Mouse (Mus musculus) midbrain, embryonic 11.5 days (tissue): ENCODE measurements around the gene Tmem102. TPM values are rescaled to one million over a fixed set of nuclear protein-coding genes. Genes with fewer than 3 reads are reported as not detected.

Source experiments
- ATAC-seq: fragments of 200-750 bp; cut with Nextera tagmentation; 2 replicates; pipeline ENCODE4 v1.8.0; 2017; ENCODE audit warnings: moderate TSS enrichment, moderate library complexity; ENCODE audit not compliant: low FRiP score
- DNase-seq: peaks from one replicate; pipeline ENCODE4 v3.0.0; 2015; ENCODE audit warnings: low spot score; ENCODE audit errors: missing footprints
- H3K27ac ChIP-seq: fragments of 300-500 bp; sonication (generic); 2 replicates; pipeline ENCODE4 v1.5.1; 2014; ENCODE audit warnings: low read depth, low read length
- H3K27me3 ChIP-seq: fragments of 300-500 bp; sonication (generic); 2 replicates; pipeline ENCODE4 v1.6.1; 2014; ENCODE audit warnings: mild to moderate bottlenecking, low read length, moderate library complexity, mixed read lengths; ENCODE audit not compliant: control insufficient read depth, insufficient read depth
- H3K36me3 ChIP-seq: fragments of 300-500 bp; sonication (generic); 2 replicates; pipeline ENCODE4 v1.6.1; 2014; ENCODE audit warnings: mild to moderate bottlenecking, low read length, moderate library complexity, mixed read lengths; ENCODE audit not compliant: control insufficient read depth, insufficient read depth
- H3K4me1 ChIP-seq: fragments of 300-500 bp; sonication (generic); 2 replicates; pipeline ENCODE4 v1.6.1; 2014; ENCODE audit warnings: low read length; ENCODE audit not compliant: control insufficient read depth, insufficient read depth
- H3K4me2 ChIP-seq: fragments of 300-500 bp; sonication (generic); 2 replicates; pipeline ENCODE4 v1.6.1; 2014; ENCODE audit warnings: mild to moderate bottlenecking, moderate library complexity
- H3K4me3 ChIP-seq: fragments of 300-500 bp; sonication (generic); 2 replicates; pipeline ENCODE4 v1.5.1; 2014; ENCODE audit warnings: low read depth, low read length
- H3K9ac ChIP-seq: fragments of 300-500 bp; sonication (generic); 2 replicates; pipeline ENCODE4 v1.6.1; 2014; ENCODE audit warnings: low read length
- H3K9me3 ChIP-seq: fragments of 300-500 bp; sonication (generic); 2 replicates; pipeline ENCODE4 v1.6.1; 2016; ENCODE audit warnings: low read length; ENCODE audit not compliant: control insufficient read depth
- WGBS: fragments of 180-500 bp; shearing (Covaris S2); extraction: QIAGEN DNeasy Blood & Tissue Kit; methylation state at CpG from one replicate; pipeline ENCODE4 v1.1.7; 2014; 5-methylcytosine and 5-hydroxymethylcytosine counted together
- polyA plus RNA-seq: library from polyadenylated mRNA; unstranded; fragments of >200 nt; fragmentation: Nextera tagmentation; extraction: Ambion mirVana; gene quantifications from 2 replicates; pipeline ENCODE4 v1.2.1, GENCODE M21; 2014

Tmem102 gene
- polyA plus RNA-seq, 1 experiment from 2014 or later, result 0.20 TPM

- ATAC-seq (no peak), DNase-seq (no peak)
- Histone ChIP-seq H3K4me3 (no peak overlapping the region), H3K9me3 (no peaks in the 10 kb centered on the region), H3K27me3 (no peaks in the 10 kb centered on the region), H3K4me1 (no peaks in the 10 kb centered on the region), H3K4me2 (no peak overlapping the region), H3K27ac (no peak overlapping the region), H3K9ac (no peak overlapping the region), H3K36me3 (no peaks in the 10 kb centered on the region)
- WGBS, result 47% methylated on average over 15 of the region's 15 CpGs
These were observed 20.6 kb downstream of the Tmem102 start for GRCm38 (mm10) chr11:69784793-69785272.

- H3K4me3 ChIP-seq, result no peak overlapping the region
- no peak overlapping the region for H3K27ac ChIP-seq
- 43% methylated on average over 4 of the region's 4 CpGs for WGBS
- ATAC-seq, result no peak
- no peaks in the 10 kb centered on the region for H3K27me3 ChIP-seq
- H3K36me3 ChIP-seq, result no peaks in the 10 kb centered on the region
- H3K9me3 ChIP-seq, result no peaks in the 10 kb centered on the region
- no peaks in the 10 kb centered on the region for H3K4me1 ChIP-seq
- no peak overlapping the region for H3K4me2 ChIP-seq
- no peak for DNase-seq
- no peak overlapping the region for H3K9ac ChIP-seq
These were observed 23.6 kb downstream of the Tmem102 start for GRCm38 (mm10) chr11:69781828-69782227.

- Histone ChIP-seq H3K9ac (no peak overlapping the region), H3K27me3 (no peaks in the 10 kb centered on the region), H3K27ac (no peak overlapping the region), H3K4me3 (no peak overlapping the region), H3K4me2 (no peak overlapping the region), H3K36me3 (no peaks in the 10 kb centered on the region), H3K9me3 (no peaks in the 10 kb centered on the region), H3K4me1 (no peaks in the 10 kb centered on the region)
- DNase-seq (no peak), ATAC-seq (no peak)
- WGBS, result 42% methylated on average over 7 of the region's 7 CpGs
These were observed 26.4 kb downstream of the Tmem102 start for GRCm38 (mm10) chr11:69778985-69779384.

- no peak for ATAC-seq
- no peak overlapping the region for H3K4me2 ChIP-seq
- DNase-seq, result no peak
- no peak overlapping the region for H3K27ac ChIP-seq
- no peaks in the 10 kb centered on the region for H3K27me3 ChIP-seq
- H3K36me3 ChIP-seq, result no peaks in the 10 kb centered on the region
- no peak overlapping the region for H3K4me3 ChIP-seq
- no peak overlapping the region for H3K9ac ChIP-seq
- whole genome bisulfite sequencing, result 64% methylated on average over 23 of the region's 23 CpGs
- no peaks in the 10 kb centered on the region for H3K9me3 ChIP-seq
- H3K4me1 ChIP-seq, result no peaks in the 10 kb centered on the region
These were observed 27.0 kb downstream of the Tmem102 start for GRCm38 (mm10) chr11:69778258-69778982.

GRCm38 (mm10) chr11:69777504-69778257 is 27.7 kb downstream of the Tmem102 start:
- no peak overlapping the region for H3K4me2 ChIP-seq
- no peak overlapping the region for H3K27ac ChIP-seq
- H3K27me3 ChIP-seq, result no peaks in the 10 kb centered on the region

GRCm38 (mm10) chr11:69776488-69776887 is 28.9 kb downstream of the Tmem102 start:
- H3K4me2 ChIP-seq, result no peak overlapping the region
- H3K27ac ChIP-seq, result no peak overlapping the region
- no peak overlapping the region for H3K9ac ChIP-seq
- H3K27me3 ChIP-seq, result no peaks in the 10 kb centered on the region
- H3K9me3 ChIP-seq, result no peaks in the 10 kb centered on the region
- DNase-seq (no peak), ATAC-seq (no peak)
- WGBS, result 84% methylated on average over 20 of the region's 20 CpGs
- H3K4me3 ChIP-seq, result no peak overlapping the region
- H3K4me1 ChIP-seq, result no peaks in the 10 kb centered on the region
- H3K36me3 ChIP-seq, result no peaks in the 10 kb centered on the region

More at GRCm38 (mm10) chr11:69777504-69778257, 27.7 kb downstream of the Tmem102 start:
- Histone ChIP-seq H3K9me3 (no peaks in the 10 kb centered on the region), H3K4me3 (no peak overlapping the region), H3K4me1 (no peaks in the 10 kb centered on the region), H3K9ac (no peak overlapping the region), H3K36me3 (no peaks in the 10 kb centered on the region)
- DNase-seq, result no peak
- no peak for ATAC-seq
- WGBS, result 59% methylated on average over 26 of the region's 26 CpGs

GRCm38 (mm10) chr11:69775716-69776115 is 29.7 kb downstream of the Tmem102 start:
- no peak overlapping the region for H3K27ac ChIP-seq
- no peaks in the 10 kb centered on the region for H3K36me3 ChIP-seq
- no peaks in the 10 kb centered on the region for H3K4me1 ChIP-seq
- WGBS, result 76% methylated on average over 10 of the region's 10 CpGs
- no peak overlapping the region for H3K4me3 ChIP-seq
- no peak overlapping the region for H3K9ac ChIP-seq
- H3K27me3 ChIP-seq, result no peaks in the 10 kb centered on the region
- H3K4me2 ChIP-seq, result no peak overlapping the region
- no peaks in the 10 kb centered on the region for H3K9me3 ChIP-seq
- ATAC-seq, result no peak
- no peak for DNase-seq

GRCm38 (mm10) chr11:69774961-69775360 is 30.5 kb downstream of the Tmem102 start:
- no peaks in the 10 kb centered on the region for H3K36me3 ChIP-seq
- H3K9me3 ChIP-seq, result no peaks in the 10 kb centered on the region
- no peak overlapping the region for H3K9ac ChIP-seq
- H3K4me1 ChIP-seq, result no peaks in the 10 kb centered on the region
- WGBS, result 60% methylated on average over 5 of the region's 5 CpGs
- no peak overlapping the region for H3K27ac ChIP-seq
- ATAC-seq, result no peak
- H3K27me3 ChIP-seq, result no peaks in the 10 kb centered on the region
- no peak overlapping the region for H3K4me3 ChIP-seq
- H3K4me2 ChIP-seq, result no peak overlapping the region
- no peak for DNase-seq

GRCm38 (mm10) chr11:69767625-69767909 is 37.9 kb downstream of the Tmem102 start:
- Histone ChIP-seq H3K4me2 (no peak overlapping the region), H3K4me3 (no peak overlapping the region), H3K9me3 (no peaks in the 10 kb centered on the region), H3K4me1 (peaks cover 5% of the 10 kb centered on the region; the same call in 1 of the 2 replicates), H3K27ac (no peak overlapping the region), H3K9ac (no peak overlapping the region), H3K36me3 (no peaks in the 10 kb centered on the region), H3K27me3 (no peaks in the 10 kb centered on the region)
- DNase-seq (no peak), ATAC-seq (no peak)
- 67% methylated on average over 4 of the region's 4 CpGs for WGBS
